Mouse (Mus musculus) left cerebral cortex, adult 9 months (tissue): ENCODE data around the gene Snip1.
A peak's percentile ranks its signal among the peaks of the same experiment; 100 is the strongest.

ENCODE experiments used
- DNase-seq, 2 experiments: peaks; one replicate each; pipeline ENCODE4 v3.0.0; 2022; ENCODE audit warnings: low spot score in 2 of 2

The Snip1 gene

DNA sequence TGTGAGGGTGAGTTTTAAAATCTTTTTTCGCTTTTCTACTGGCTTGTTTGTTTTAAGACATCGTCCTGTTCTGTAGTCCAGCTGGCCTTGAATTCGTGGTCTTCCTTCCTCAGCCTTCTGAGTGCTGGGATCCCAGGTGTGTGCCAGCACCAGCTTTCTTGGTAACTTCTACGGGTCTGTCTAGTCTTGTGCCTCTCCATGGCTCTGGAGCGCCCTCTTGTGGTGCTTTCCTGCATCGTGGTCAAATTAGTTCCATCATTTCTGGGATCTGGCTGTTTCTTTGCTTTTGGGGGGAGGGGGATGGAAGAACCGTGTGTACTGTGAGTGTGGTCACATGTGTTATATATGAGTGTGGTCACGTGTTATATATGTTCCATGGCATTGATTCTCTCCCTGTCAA lies 33.0 kb downstream of the Snip1 start:
- DNase-seq: peak in 1 of 2 experiments; percentile 83

DNA sequence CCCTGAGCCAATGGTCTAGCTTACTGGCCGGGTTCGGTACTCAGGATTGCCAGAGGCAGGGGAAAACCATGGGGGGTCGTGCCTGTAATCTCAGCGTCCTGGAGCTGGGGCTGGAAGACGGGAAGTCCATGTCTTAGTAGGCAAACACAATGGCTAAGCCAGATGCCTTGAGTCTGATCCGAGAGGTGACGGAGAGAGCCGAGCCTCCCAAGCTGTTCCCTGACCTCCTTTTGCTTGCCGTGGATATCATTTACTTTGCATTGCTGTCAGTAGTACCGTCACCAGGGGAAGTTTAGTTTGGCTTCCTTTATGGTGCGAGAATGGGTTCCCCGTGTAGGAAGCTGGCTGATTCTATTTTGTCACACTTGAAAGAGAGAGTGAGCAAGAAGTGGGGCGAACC lies 34.9 kb downstream of the Snip1 start:
- no peak for DNase-seq

DNA sequence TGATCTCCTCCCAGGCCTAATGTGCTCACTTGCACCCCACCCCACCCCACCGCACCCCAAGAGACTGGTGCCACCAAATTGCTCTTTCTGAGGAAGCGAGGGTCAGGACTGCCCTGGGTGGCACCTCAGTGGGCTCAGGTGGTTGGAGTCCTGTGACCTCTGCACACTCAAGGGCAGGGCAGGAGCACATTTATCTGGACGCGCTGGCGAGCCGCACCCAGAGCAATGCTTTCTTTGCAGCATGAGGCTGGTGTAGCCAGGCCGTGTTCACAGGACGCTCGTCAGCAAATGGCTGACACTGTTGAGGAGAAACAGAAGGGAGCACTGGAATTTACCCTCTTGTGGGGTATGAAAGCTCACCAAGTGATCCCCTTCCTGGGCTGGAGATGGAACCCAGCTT lies 38.9 kb downstream of the Snip1 start:
- DNase-seq: no peak

DNA sequence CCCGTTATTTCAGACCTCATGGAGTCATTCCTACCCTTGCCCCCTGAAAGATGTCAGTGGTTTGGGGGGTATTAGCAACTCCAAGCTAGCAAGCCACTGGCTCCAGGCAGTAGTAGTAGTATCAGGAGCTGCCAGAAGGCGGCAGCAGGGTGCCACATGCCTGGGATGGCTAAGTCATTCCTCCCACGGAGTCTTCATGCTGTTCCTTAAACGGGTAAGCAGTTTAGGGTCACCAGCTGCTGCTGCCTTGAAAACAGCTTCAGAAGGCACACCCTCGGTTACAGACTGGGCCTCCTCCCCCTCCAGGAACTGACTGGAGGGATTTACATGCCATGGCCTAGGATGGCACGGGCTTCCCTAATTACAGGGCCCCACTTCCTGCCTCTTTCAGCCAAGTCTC lies 48.2 kb downstream of the Snip1 start:
- peak; percentile 73 to 95 for DNase-seq

DNA sequence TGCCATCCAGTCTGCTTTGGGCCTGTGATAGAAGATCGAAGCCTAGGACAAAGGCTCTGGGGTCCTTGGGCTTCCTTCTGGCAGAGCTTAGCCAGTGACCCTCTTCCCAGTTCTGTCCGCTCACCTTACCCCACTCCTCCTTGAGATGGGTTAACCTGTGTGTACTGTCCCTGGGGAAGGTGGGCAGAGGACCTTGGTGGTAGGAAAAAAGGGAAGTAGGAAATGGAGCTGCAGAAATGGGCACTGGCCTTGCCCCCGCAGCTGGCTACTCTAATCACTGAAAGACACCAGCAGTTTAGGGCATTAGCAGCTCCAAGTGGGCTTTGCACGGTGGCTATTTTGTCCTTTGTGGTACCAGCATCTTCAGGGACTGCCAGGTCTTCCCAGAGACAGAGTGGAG lies 48.6 kb downstream of the Snip1 start:
- no peak for DNase-seq

DNA sequence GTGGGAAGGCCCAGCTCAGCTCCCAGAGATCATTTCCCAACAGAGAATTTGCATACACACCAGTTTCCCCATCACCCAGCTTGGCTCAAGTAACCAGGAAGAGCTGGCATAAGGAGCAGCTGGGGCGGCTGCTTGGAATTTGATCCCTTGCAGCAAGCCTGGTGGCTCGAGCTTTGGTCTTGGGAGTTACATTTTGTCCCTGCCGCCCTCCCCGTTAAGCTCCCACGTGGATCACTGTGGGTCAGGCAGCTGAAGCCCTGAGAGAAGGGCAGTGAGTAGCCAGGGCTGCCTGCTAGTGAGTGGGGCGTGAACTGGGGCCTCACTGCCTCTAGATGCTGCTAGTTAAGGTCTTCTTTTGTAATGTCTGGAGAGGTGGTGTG lies 49.2 kb downstream of the Snip1 start:
- no peak for DNase-seq

DNA sequence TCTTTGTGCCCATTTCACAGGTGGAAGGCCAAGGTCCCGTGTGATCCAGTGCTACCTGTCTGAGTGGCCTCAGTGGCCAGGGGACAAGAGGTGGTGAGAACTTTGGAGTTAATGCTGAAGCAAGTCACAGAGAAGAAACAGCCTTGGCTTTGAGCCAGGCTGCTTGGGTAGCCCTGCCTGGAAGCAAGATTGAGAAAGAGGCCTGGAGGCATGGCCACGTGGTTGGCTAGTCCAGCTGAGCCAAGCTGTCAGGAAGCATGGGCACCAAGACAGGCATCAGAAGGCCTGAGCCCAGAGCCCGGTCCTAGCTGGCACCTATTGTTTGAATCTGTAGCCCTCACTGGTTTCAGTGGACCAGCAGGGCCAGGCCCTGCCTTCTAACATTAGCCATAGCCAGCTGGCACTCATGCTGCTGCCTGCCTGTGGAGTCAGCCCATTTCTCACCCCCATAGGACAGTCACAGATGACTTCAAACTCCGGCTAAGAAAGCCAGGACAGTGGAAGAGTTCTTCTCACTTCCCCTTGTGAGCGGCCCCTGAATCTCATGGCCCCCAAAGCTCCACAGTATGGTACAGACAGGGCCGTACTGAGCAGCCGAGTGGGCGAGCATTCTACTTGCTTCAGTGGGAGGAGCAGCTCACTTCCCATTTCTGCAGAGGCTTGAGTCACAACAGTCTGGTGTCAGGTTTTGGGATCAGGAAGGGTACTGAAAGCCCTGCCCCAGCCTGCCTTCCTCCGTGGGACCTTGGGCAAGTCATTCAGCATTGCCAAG lies 49.8 kb downstream of the Snip1 start:
- DNase-seq: peak; percentile 59 to 69

DNA sequence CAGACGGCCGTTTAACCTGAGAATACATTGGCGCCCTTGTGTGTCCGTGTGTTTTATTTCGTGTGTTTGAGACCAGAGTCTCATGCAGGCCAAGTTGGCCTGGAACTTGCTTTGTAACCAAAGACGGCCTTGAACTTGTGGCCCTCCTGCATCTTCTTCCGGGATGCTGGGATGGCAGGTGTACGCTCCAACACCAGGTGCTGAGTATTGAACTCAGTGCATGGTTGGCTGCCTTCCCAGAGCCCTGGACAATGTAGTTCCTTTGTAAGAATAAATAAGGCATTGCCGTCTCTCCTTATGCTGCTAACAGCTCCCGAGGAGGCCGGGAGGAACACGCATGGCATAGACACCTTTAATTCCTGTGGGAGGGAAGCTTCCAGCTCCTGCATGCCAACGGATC lies 50.5 kb downstream of the Snip1 start:
- no peak for DNase-seq

DNA sequence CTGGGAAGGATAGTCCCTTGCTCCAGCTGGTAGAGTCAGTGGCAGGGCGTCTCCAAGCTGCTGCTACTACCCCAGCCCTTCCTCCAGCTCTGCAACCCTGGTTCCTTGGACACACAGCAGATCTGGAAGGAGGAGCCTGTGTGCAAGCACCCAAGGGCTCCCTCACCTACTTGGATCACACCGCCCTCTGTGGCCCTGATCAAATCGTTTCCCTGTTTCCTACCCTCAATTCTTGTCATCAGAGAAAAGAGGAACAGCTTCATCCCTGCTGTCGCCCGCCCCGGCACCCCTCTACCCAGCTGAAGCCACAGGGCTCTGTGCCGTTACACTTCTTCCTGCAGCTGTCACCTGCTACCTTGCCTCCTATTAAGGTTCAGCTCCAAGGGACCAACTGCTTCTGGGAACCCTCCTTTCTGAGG lies 51.4 kb downstream of the Snip1 start:
- no peak for DNase-seq

DNA sequence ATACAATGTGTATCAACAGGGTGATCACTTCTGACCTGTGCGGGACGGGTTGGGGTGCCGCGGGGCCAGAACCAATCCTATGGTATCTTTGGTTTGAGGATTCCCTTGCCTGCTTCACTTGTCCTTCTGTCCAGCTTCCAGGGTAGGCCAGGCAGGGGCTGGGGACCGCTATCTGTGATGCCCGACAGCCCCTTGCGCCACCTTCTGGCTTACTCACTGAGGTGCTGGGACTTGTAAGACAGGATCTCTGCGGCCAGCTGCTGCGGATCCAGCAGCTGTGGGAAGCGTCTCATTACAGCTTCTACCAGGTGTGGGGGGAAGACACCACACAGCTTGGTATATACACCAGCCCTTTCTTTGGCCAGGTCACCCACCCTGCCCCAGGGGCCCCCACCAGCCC lies 52.6 kb downstream of the Snip1 start:
- no peak for DNase-seq

DNA sequence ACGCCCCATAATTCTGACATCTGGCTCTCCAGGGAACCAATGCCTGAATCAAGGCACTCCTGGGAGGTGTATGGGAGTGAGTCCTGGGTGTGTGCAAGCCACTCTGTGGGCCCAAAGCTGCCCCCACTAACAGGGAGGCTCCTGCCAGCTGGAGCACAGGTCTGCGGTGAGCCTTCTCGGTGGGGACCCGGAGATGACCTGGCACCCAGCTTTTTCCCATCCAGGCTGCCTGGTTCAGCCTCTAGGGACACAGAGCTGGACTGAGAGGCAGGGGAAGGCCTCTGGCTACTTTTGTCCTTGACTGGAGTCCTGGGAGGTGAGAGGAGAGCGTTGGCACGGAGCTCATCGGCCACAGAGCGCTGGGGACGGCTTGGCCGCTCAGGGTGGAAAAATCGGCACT lies 53.2 kb downstream of the Snip1 start:
- DNase-seq: no peak

DNA sequence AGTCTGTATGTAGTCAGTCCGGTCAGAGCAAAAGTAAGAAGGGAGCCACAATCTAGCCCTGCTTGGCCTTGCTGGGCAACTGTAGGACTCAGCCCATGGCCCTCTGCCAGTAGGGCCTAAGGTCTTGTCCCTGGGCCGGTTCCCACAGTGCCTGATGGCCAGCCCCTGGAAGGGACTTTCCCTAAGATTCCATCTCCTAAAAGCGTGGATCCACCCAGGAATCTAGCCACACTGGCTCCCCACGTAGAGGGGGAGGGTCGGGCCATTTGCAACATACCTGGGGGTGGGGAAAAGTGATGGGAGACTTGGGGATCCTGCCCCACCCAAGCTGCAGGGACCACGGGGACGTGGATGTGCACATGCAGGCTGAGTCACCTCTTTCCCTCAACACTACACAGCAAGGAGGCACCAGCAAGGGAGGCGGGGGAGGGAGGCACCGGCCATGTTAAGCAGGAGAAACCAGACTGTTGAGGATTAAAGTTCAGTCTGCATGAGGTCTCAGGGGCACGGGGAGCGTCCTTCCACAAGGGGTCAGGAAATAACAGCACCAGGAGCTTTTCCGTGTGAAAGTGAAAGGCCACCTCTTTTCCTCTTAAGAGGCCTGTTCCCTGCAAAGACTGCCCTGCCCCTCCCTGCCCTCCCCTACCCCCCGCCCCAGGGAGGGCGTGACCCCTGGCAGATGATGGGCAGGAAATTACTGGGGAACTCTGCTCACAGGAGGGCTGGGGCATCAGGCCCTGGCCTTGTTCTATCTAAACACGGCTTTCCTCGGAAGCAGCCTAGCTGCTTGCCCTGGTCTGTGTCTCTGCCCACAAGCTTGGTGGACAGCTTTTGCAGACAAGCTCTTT lies 56.2 kb downstream of the Snip1 start:
- DNase-seq: no peak

DNA sequence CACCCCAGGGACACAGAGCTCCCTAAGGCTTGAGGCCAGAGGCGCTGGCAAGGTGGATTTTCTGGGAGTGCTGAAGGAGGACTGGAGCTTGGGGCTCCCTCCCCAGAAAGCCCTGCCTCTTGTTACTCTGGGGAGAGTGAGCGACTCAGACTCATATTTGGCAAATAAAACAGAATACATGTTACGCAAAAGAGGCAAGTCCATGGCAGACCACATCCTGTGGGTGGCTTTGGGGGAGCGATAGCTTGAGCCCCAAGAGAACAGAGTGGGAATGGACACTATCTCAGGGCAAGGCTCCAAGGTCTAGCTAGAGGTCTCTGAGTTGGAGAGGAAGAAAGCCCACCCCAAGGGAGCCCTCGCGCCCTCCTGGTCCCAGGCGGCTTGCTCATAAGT lies 56.8 kb downstream of the Snip1 start:
- no peak for DNase-seq
